Mouse (Mus musculus) embryonic facial prominence, embryonic 15.5 days (tissue): ENCODE data around the gene 4930562C15Rik. TPM values are rescaled to one million over a fixed set of nuclear protein-coding genes. Genes with fewer than 3 reads are reported as not detected.
A peak's percentile ranks its signal among the peaks of the same experiment; 100 is the strongest.
"Not testable (repeated sequence)": the region's sequence is repeated elsewhere in the genome, so short reads cannot be mapped to it uniquely, and the experiment has no call there.

Experiments used
- ATAC-seq: fragments of 200-750 bp; cut with Nextera tagmentation; 2 replicates; pipeline ENCODE4 v1.8.0; 2017; ENCODE audit warnings: low read depth, moderate TSS enrichment; ENCODE audit not compliant: insufficient number of reproducible peaks, low FRiP score, low TSS enrichment
- H3K27ac ChIP-seq: fragments of 300-500 bp; sonication (generic); replicated peaks from 2 replicates; pipeline ENCODE4 v1.5.1; 2015; ENCODE audit warnings: mild to moderate bottlenecking, inconsistent platforms
- H3K27me3 ChIP-seq: fragments of 300-500 bp; sonication (generic); 2 replicates; pipeline ENCODE4 v1.6.1; 2015; ENCODE audit warnings: inconsistent platforms
- H3K36me3 ChIP-seq: fragments of 300-500 bp; sonication (generic); 2 replicates; pipeline ENCODE4 v1.6.1; 2015; ENCODE audit warnings: mild to moderate bottlenecking, inconsistent platforms
- H3K4me1 ChIP-seq: fragments of 300-500 bp; sonication (generic); 2 replicates; pipeline ENCODE4 v1.6.1; 2015; ENCODE audit warnings: inconsistent platforms
- H3K4me2 ChIP-seq: fragments of 300-500 bp; sonication (generic); replicated peaks from 2 replicates; pipeline ENCODE4 v1.6.1; 2015; ENCODE audit warnings: mild to moderate bottlenecking, inconsistent platforms
- H3K4me3 ChIP-seq: fragments of 300-500 bp; sonication (generic); replicated peaks from 2 replicates; pipeline ENCODE4 v1.5.1; 2015; ENCODE audit warnings: mild to moderate bottlenecking, inconsistent platforms
- H3K9ac ChIP-seq: fragments of 300-500 bp; sonication (generic); 2 replicates; pipeline ENCODE4 v1.6.1; 2015; ENCODE audit warnings: inconsistent platforms
- H3K9me3 ChIP-seq: fragments of 300-500 bp; sonication (generic); replicated peaks from 2 replicates; pipeline ENCODE4 v1.6.1; 2016; ENCODE audit warnings: inconsistent platforms
- WGBS: fragments of 180-500 bp; shearing (Covaris S2); methylation state at CpG from one replicate; pipeline ENCODE4 v1.1.7; 2015; 5-methylcytosine and 5-hydroxymethylcytosine counted together
- polyA plus RNA-seq: library from polyadenylated mRNA; unstranded; fragments of >200 nt; fragmentation: Nextera tagmentation; extraction: Ambion mirVana; gene quantifications from 2 replicates; pipeline ENCODE4 v1.2.1, GENCODE M21; 2015

The 4930562C15Rik gene
- 0.32 and 0.63 TPM in 2 replicates for polyA plus RNA-seq

DNA sequence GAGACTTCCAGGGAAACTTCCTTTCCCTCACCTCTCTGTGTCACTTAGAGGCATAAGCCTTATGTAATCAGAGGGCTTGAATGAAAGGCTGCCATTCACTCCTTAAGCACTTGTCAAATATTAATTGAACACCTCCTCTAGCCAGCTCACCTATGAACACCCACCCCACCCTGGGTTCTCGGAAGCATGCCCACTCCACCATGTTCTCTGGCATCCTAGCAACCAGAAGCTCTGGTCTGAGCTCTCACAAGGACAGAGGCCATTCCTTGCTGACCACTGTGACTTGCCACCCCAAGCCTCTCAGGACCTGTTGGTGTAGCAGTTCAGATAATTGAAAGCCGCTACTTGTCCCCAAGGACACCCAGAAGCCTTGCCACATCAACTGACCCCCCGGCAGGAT, at the start of gene 4930562C15Rik:
4930562C15Rik (plus strand) TSS at position 226 of the 400 bp plus-strand sequence.
- no peak within 1 kb of the TSS for H3K9ac ChIP-seq
- H3K36me3 ChIP-seq: no peaks in the 10 kb centered on the region
- 89% methylated on average over 3 of the region's 3 CpGs for WGBS
- H3K27me3 ChIP-seq: no peaks in the 10 kb centered on the region
- H3K4me1 ChIP-seq: no peaks in the 10 kb centered on the region
- H3K4me2 ChIP-seq: no peak within 1 kb of the TSS
- H3K4me3 ChIP-seq: no peak within 1 kb of the TSS
- H3K9me3 ChIP-seq: no peaks in the 10 kb centered on the region
- ATAC-seq: no peak
- H3K27ac ChIP-seq: no peak within 1 kb of the TSS

DNA sequence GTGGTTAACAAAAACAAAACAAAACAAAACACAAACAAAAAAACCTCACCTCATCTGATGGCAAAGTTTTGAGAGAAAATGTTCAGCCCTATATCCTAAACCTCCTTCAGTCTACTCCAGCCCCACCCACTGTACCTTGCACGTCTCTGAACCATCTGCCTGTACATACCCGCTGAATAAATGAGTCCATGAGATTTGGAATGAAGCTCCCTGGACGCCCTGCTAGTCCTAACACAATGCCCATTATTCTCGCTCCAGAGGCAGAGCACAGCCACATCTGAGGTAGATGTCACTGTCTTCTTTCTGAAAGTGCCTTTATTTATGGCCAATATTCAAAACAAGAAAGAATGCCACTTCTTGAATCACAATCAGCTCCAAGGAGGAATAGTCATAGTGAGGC, 49.5 kb upstream of the 4930562C15Rik start:
- H3K9me3 ChIP-seq: no peaks in the 10 kb centered on the region
- WGBS: 61% methylated on average over 4 of the region's 4 CpGs
- H3K36me3 ChIP-seq: no peaks in the 10 kb centered on the region; the same call in 1 of the 2 replicates
- no peak overlapping the region for H3K4me2 ChIP-seq
- no peak overlapping the region for H3K9ac ChIP-seq
- H3K4me1 ChIP-seq: peaks cover 34% of the 10 kb centered on the region
- no peaks in the 10 kb centered on the region for H3K27me3 ChIP-seq
- H3K4me3 ChIP-seq: no peak overlapping the region
- no peak for ATAC-seq
- H3K27ac ChIP-seq: peak overlapping the region; percentile 34; the same call in 1 of the 2 replicates

DNA sequence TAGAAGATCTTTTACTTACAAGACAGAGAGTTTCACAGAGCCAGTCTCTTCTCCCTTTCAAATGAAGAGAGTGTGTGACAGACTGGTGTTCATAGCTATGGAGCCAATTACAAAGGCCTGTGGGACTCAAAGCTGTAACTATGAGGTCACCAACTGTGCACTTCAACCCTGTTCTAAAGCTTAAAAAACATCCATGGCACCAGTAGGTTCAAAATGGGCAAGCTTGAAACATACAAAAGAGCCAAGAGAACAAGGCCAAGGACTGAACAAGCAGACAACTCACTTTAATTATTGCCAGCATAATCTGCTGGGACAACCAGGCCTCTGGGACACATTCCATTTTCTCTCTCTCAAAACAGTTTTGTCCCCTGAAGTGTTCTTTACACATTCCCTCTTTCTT, 47.0 kb upstream of the 4930562C15Rik start:
- Histone ChIP-seq H3K9ac (no peak overlapping the region), H3K27me3 (no peaks in the 10 kb centered on the region), H3K4me3 (peak overlapping the region; percentile 91; the same call in 1 of the 2 replicates), H3K4me2 (peak overlapping the region; percentile 80; the same call in 1 of the 2 replicates), H3K9me3 (no peaks in the 10 kb centered on the region), H3K27ac (no peak overlapping the region), H3K36me3 (no peaks in the 10 kb centered on the region), H3K4me1 (peaks cover 27% of the 10 kb centered on the region)
- ATAC-seq: no peak

DNA sequence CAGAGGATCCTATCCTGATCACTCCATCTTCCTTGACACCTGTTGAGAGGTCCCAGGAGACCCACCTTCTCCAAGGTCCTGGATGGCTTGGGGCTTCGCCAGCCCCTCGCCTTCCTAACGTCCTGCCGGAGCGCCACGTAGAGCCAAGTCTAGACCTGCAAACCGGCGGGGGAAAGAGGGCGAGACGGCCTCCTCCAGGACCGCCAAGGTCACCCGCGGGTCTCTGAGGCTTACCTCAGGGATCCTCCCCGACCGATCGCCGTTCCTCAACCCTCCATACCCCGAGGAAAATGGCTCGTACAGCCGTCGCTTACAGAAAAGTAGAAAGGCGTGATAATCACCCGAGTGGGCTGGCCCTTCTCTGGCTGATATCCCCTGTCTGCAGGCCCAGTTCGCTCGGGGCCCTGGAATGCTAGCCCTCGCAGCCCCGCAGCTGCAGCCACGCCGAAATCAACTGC, 45.9 kb upstream of the 4930562C15Rik start:
- under 1% methylated on average over 29 of the region's 29 CpGs for WGBS
- Histone ChIP-seq H3K27me3 (no peaks in the 10 kb centered on the region), H3K4me3 (peak overlapping the region; percentile 91), H3K9ac (peak overlapping the region; percentile 87), H3K27ac (peak overlapping the region; percentile 98), H3K9me3 (no peaks in the 10 kb centered on the region), H3K4me1 (peaks cover 27% of the 10 kb centered on the region), H3K4me2 (peak overlapping the region; percentile 80), H3K36me3 (no peaks in the 10 kb centered on the region)
- ATAC-seq: peak; percentile 55

DNA sequence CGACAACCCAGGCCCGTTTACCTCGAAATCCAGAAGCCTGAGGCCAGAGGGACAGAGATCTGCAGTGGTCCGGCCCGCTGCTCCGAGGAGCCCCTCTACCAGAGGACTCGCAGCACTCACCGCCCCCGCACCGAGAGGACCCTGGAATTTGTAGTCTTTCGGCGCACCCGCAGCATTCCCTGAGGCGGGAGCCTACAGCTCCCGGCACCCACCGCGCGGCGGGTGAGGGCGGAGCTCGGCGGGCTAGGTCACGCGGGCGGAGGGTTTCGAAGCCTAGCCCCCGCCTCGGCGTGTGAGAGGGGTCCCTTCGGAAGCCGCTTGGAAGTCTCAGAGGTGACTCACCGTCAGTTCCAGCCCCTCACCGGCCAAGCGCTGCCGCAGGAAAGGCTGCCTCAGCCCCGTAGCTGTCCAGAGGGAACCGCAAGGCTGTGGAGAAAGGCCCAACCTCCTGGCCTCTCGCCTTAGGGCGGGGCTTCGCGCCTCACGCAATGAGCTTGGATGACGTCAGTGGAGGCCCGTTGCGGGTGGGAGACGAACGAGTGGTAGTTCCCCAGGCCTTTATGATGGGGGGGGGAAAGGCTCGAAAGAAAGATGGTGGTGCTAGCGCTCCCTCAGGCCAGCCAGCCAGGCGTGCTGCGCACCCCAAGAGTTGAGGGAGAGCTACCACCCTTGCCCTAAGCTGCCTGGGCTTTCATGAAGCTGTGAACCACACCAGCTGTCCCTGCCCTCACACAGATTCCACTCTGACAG, 45.2 kb upstream of the 4930562C15Rik start, which contains the start of gene Cdip1:
Cdip1 (minus strand) TSS at position 483 of the 750 bp plus-strand sequence.
- under 1% methylated on average over 51 of the region's 51 CpGs for WGBS
- H3K4me2 ChIP-seq: peak within 1 kb of the TSS; percentile 80
- ATAC-seq: peak; percentile 98
- peak within 1 kb of the TSS; percentile 87 for H3K9ac ChIP-seq
- H3K36me3 ChIP-seq: no peaks in the 10 kb centered on the region
- no peaks in the 10 kb centered on the region for H3K27me3 ChIP-seq
- H3K9me3 ChIP-seq: no peaks in the 10 kb centered on the region
- peak within 1 kb of the TSS; percentile 91 for H3K4me3 ChIP-seq
- H3K27ac ChIP-seq: peak within 1 kb of the TSS; percentile 98
- peaks cover 27% of the 10 kb centered on the region for H3K4me1 ChIP-seq

DNA sequence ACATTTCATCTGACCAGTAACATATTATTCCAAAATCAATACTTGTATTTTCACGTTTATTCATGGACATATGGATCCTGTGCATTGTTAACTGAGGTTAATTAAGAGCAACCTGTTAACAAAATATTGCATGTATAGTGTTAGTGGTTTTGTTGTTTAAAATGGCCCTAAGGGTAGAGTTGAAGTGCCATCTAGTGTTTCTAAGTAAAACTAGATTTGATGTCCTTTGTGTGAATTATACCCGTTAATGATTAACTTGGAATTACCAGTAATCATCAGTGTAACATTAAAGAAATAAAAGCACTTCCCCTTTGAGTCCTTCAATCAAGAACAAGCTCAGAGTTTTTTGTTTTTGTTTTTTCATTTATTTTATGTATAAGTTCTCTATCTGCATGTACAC, 43.9 kb upstream of the 4930562C15Rik start:
- no peak overlapping the region for H3K4me3 ChIP-seq
- H3K27ac ChIP-seq: no peak overlapping the region
- 51% methylated on average over 2 of the region's 2 CpGs for WGBS
- ATAC-seq: no peak
- peaks cover 21% of the 10 kb centered on the region for H3K4me1 ChIP-seq
- H3K9me3 ChIP-seq: no peaks in the 10 kb centered on the region
- no peak overlapping the region for H3K9ac ChIP-seq
- no peaks in the 10 kb centered on the region for H3K27me3 ChIP-seq
- H3K36me3 ChIP-seq: no peaks in the 10 kb centered on the region
- H3K4me2 ChIP-seq: no peak overlapping the region

DNA sequence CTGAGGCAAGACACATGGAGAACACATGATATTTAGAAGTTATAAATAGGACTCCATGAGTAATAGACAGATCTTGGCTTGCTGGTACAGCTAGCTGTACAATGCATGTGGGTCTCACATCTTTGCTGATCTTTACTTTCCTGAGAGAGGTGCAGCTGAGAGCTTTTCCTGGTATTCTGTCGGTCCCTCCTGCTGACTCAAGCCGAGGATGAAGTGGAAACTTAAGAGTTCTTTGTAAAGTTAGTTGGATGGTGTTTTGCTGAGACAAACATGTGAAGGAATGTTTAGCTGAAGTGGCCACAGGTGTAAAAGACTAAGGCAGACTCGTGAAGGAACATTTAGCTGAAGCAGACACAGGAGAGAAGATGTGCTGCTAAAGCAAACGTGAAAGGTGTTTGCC, 38.6 kb upstream of the 4930562C15Rik start:
- Histone ChIP-seq H3K4me3 (no peak overlapping the region), H3K9ac (no peak overlapping the region), H3K4me1 (no peaks in the 10 kb centered on the region), H3K27me3 (no peaks in the 10 kb centered on the region), H3K27ac (0 out of 2 replicates have a peak overlapping the region, but pooled peaks have one; percentile 14), H3K9me3 (no peaks in the 10 kb centered on the region), H3K36me3 (no peaks in the 10 kb centered on the region), H3K4me2 (no peak overlapping the region)
- no peak for ATAC-seq
- WGBS: 68% methylated on average over 4 of the region's 4 CpGs

DNA sequence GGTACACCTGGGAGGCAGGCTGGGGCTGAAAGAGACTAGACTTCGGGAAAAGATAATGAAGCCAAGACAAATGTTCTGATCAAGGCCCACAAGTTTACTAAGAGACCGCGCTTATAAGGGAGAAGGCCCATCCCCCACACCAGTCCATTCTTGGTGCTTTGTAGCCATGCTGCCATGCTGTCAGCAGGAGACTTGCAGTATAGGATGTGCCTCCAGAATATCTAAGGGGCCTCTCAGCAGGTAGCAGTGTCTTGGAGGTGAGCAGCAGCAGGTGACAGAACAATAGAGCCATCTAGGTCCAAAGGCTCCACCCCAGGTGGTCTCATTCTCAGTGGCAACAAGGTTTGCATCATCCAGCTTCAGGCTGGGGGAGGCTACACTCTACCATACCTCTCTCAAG, 16.9 kb upstream of the 4930562C15Rik start:
- WGBS: 92% methylated on average over 3 of the region's 3 CpGs
- no peaks in the 10 kb centered on the region for H3K27me3 ChIP-seq

DNA sequence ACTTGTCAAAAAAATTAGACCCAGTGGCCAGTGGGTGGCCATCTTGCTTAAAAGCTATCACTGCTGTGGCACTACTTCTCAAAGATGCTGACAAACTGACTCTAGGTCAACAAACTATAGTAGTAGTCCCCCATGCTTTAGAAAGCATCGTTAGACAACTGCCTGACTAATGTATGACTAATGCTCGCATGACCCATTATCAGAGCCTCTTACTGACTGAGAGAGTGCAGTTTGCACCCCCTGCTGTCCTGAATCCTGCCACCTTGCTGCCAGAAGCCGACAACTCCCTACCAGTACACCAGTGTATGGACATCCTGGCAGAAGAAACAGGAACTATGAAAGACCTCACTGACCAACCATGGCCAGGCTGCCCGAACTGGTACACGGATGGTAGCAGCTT, 10.8 kb upstream of the 4930562C15Rik start:
- H3K27me3 ChIP-seq, H3K9ac ChIP-seq, H3K27ac ChIP-seq, H3K4me3 ChIP-seq, ATAC-seq, H3K9me3 ChIP-seq, H3K36me3 ChIP-seq, H3K4me2 ChIP-seq, H3K4me1 ChIP-seq: not testable (repeated sequence)
- WGBS: 86% methylated on average over 5 of the region's 5 CpGs

More for the DNA sequence above, 16.9 kb upstream of the 4930562C15Rik start:
- no peak overlapping the region for H3K9ac ChIP-seq
- no peak for ATAC-seq
- 0 out of 2 replicates have a peak, but pooled peaks cover 5% of the 10 kb centered on the region for H3K9me3 ChIP-seq
- H3K27ac ChIP-seq: no peak overlapping the region
- H3K4me3 ChIP-seq: no peak overlapping the region
- no peak overlapping the region for H3K4me2 ChIP-seq
- no peaks in the 10 kb centered on the region for H3K4me1 ChIP-seq
- no peaks in the 10 kb centered on the region for H3K36me3 ChIP-seq

DNA sequence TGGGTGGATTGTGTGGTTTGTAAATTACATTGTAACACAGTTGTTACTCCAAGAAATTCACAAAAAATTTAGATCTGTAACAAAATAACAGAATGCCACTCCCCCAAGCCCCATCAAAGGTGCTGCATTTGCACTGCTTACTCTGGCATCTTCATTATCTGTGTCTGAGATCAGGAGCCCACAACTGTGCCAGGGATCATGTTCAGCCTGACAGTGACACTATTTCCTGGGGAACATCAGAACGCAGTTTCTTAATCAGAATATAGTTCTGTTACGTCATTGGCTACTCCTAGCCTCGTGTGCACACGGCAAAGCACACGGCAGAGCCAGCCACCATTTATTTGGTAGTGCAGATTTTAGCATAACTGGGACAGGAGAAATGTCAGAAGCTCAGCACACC, 7.6 kb upstream of the 4930562C15Rik start:
- no peak for ATAC-seq
- H3K9me3 ChIP-seq: no peaks in the 10 kb centered on the region
- H3K4me1 ChIP-seq: no peaks in the 10 kb centered on the region
- no peaks in the 10 kb centered on the region for H3K27me3 ChIP-seq
- 89% methylated on average over 5 of the region's 5 CpGs for WGBS
- H3K9ac ChIP-seq: no peak overlapping the region
- H3K4me3 ChIP-seq: no peak overlapping the region
- H3K36me3 ChIP-seq: no peaks in the 10 kb centered on the region
- H3K27ac ChIP-seq: no peak overlapping the region
- H3K4me2 ChIP-seq: no peak overlapping the region

DNA sequence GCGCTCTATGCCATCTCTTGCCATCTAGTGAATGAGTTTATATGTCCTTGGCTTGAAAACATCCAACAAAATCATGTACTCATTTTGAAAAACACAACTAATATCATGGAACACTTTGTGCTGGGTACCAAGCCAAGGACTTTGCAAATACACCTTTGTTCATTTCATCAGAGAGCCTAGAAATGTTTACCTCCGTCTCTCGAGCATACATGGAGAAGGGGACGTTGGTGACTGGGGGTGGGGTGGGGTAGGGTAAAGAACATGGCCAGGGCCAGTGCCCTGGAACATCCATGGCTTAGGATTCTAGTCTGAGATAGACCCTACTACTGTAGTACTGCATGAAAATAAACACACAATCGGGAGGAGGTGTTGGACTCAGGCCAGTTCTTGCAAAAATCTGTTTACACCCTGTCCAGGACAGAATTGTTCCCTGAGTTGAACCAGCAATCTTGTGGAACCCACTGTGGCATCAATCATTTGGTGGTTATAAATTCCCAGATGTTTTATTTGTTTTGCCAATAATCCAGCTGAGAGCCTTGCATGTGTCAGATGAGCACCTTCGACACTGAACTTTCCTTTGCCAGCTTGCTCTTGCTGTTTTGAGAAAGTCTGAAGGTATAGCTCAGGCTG, 5.8 kb upstream of the 4930562C15Rik start:
- no peaks in the 10 kb centered on the region for H3K36me3 ChIP-seq
- H3K4me3 ChIP-seq: no peak overlapping the region
- WGBS: 76% methylated on average over 6 of the region's 6 CpGs
- no peaks in the 10 kb centered on the region for H3K4me1 ChIP-seq
- no peak overlapping the region for H3K4me2 ChIP-seq
- ATAC-seq: no peak
- no peak overlapping the region for H3K27ac ChIP-seq
- H3K27me3 ChIP-seq: no peaks in the 10 kb centered on the region
- no peaks in the 10 kb centered on the region for H3K9me3 ChIP-seq
- H3K9ac ChIP-seq: no peak overlapping the region
